ENCODE assay signal across 16 mouse cellular contexts in genomic region chr2:66272551-66272950, GRCm38 (mm10).
"Had no signal": no experiment of that assay in that cellular context is flagged by ENCODE, and none has a peak within 500 bp of the region (broad histone marks: within the 10 kb centered on the region; RNA-seq: fewer than 3 reads in every experiment).

No protein-coding gene starts in this region.

- H3K9me3 ChIP-seq: neural tube, embryonic 13.5 days; neural tube, embryonic 15.5 days; stomach, embryonic 15.5 days had no signal

- H3K27me3 ChIP-seq: neural tube, embryonic 13.5 days; neural tube, embryonic 15.5 days; stomach, embryonic 15.5 days had no signal

- H3K4me1 ChIP-seq: neural tube, embryonic 13.5 days; neural tube, embryonic 15.5 days; stomach, embryonic 15.5 days had no signal

- DNase-seq: retina, postnatal 1 day; right cerebral cortex, adult 18-20 months; right cerebral cortex, postnatal 14 days; right cerebral cortex, postnatal 25 days; right cerebral cortex, postnatal 4 days; spleen, adult 18-20 months; thymus, adult 18-20 months; thymus, adult 2 months; thymus, postnatal 14 days; thymus, postnatal 25 days; thymus, postnatal 36 days; thymus, postnatal 4 days had no signal

- H3K36me3 ChIP-seq: stomach, embryonic 15.5 days had no signal

- H3K4me2 ChIP-seq: neural tube, embryonic 13.5 days; neural tube, embryonic 15.5 days; stomach, embryonic 15.5 days had no signal

- H3K9ac ChIP-seq: neural tube, embryonic 13.5 days; neural tube, embryonic 15.5 days; stomach, embryonic 15.5 days had no signal

- H3K4me3 ChIP-seq: neural tube, embryonic 13.5 days; neural tube, embryonic 15.5 days; stomach, embryonic 15.5 days had no signal

- H3K27ac ChIP-seq: neural tube, embryonic 13.5 days; neural tube, embryonic 15.5 days; stomach, embryonic 15.5 days; stomach, postnatal 0 days had no signal
